Mouse (Mus musculus): ENCODE measurements around the gene Nktr. TPM values are rescaled to one million over a fixed set of nuclear protein-coding genes. Genes with fewer than 3 reads are reported as not detected.

Gene Nktr
- total RNA-seq, 4 experiments from 2014 or later = 96.7 to 159 (median 122) TPM

DNA sequence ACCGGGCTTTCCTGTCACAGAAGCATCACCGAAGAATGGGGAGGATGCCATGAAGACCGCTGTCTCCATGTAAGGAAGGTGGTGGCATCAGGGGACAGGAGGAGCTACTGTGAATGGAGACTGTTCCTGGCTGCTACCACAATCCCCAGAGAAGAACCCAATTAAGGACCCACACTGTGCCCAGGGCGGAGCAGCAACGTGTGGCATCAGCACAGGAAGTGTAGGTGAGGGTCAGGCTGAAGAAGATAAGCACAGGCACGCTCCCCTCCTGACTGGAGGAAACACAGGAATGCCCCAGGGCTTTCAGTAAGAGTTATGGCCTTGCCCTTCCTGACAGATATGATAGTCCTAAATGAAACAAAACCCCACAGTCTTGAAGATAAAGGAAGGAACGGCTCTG is 83.8 kb downstream of the Nktr start:
- DNase-seq (ENCODE audit: low spot score in 2 of 2) = no peak

Other genes starting within 250 kb of the Nktr start
- 100 to 1,000 TPM; 514 to 576 (median 548) TPM for gene Cck, start 223.5 kb upstream of the Nktr start, total RNA-seq (2022)
- gene Lyzl4, start 77.1 kb upstream of the Nktr start, total RNA-seq (2022) = 1 to 10 TPM in 3 of 4 experiments, under 1 TPM in 1; 0.80 to 4.4 (median 3.2) TPM
- gene Vipr1, start 76.5 kb upstream of the Nktr start, total RNA-seq (2022) = 10 to 100 TPM; 17.8 to 20.5 (median 18.4) TPM
- 10 to 100 TPM; 22.7 to 34.7 (median 29.1) TPM for gene Sec22c, start 13.7 kb upstream of the Nktr start, total RNA-seq (2022)
- gene Ss18l2, start 8.8 kb upstream of the Nktr start, total RNA-seq (2022) = 10 to 100 TPM; 64.8 to 73.8 (median 69.7) TPM
- gene Zfp651, start 40.2 kb downstream of the Nktr start, total RNA-seq (2022) = 100 to 1,000 TPM in 2 of 4 experiments, 10 to 100 TPM in 2; 97.3 to 102 (median 99.5) TPM
- 1 to 10 TPM; 3.5 to 5.7 (median 4.4) TPM for gene Klhl40, start 58.4 kb downstream of the Nktr start, total RNA-seq (2022)
- gene Hhatl, start 73.3 kb downstream of the Nktr start, total RNA-seq (2022) = 10 to 100 TPM; 15.2 to 23.6 (median 20.1) TPM
- 10 to 100 TPM in 1 of 4 experiments, 1 to 10 TPM in 3; 4.3 to 10.7 (median 9.4) TPM for gene Ccdc13, start 120.3 kb downstream of the Nktr start, total RNA-seq (2022)
- 10 to 100 TPM; 73.8 to 88.7 (median 86.3) TPM for gene Higd1a, start 139.2 kb downstream of the Nktr start, total RNA-seq (2022)
- gene Ackr2, start 179.2 kb downstream of the Nktr start, total RNA-seq (2022) = 1 to 10 TPM; 1.8 to 2.8 (median 2.2) TPM
- not detected for gene Cyp8b1, start 197.1 kb downstream of the Nktr start, total RNA-seq (2022)
- gene Fam198a, start 231.8 kb downstream of the Nktr start, total RNA-seq (2022) = 1 to 10 TPM; 5.4 to 7.6 (median 7.0) TPM